Mouse (Mus musculus) heart, embryonic 11.5 days (tissue): ENCODE data around the gene Gnai3. TPM values are rescaled to one million over a fixed set of nuclear protein-coding genes. Genes with fewer than 3 reads are reported as not detected.

ENCODE experiments used
- ATAC-seq: fragments of 200-750 bp; cut with Nextera tagmentation; replicated peaks from 2 replicates; pipeline ENCODE4 v1.8.0; 2017; ENCODE audit warnings: moderate library complexity; ENCODE audit not compliant: insufficient number of reproducible peaks, low FRiP score, low TSS enrichment
- H3K27ac ChIP-seq: fragments of 300-500 bp; sonication (generic); 2 replicates; pipeline ENCODE4 v1.5.1; 2014; ENCODE audit warnings: mild to moderate bottlenecking, low read depth, low read length
- H3K27me3 ChIP-seq: fragments of 300-500 bp; sonication (generic); 2 replicates; pipeline ENCODE4 v1.6.1; 2014; ENCODE audit warnings: mild to moderate bottlenecking, low read length, mixed read lengths; ENCODE audit not compliant: control insufficient read depth, insufficient read depth
- H3K36me3 ChIP-seq: fragments of 300-500 bp; sonication (generic); 2 replicates; pipeline ENCODE4 v1.6.1; 2014; ENCODE audit warnings: mild to moderate bottlenecking, low read length, moderate library complexity, mixed read lengths; ENCODE audit not compliant: control insufficient read depth, insufficient read depth
- H3K4me1 ChIP-seq: fragments of 300-500 bp; sonication (generic); 2 replicates; pipeline ENCODE4 v1.6.1; 2014; ENCODE audit warnings: low read length; ENCODE audit not compliant: control insufficient read depth, insufficient read depth
- H3K4me2 ChIP-seq: fragments of 300-500 bp; sonication (generic); 2 replicates; pipeline ENCODE4 v1.6.1; 2014; ENCODE audit warnings: mild to moderate bottlenecking, moderate library complexity
- H3K4me3 ChIP-seq: fragments of 300-500 bp; sonication (generic); 2 replicates; pipeline ENCODE4 v1.5.1; 2014; ENCODE audit warnings: low read depth, low read length
- H3K9ac ChIP-seq: fragments of 300-500 bp; sonication (generic); 2 replicates; pipeline ENCODE4 v1.6.1; 2014; ENCODE audit warnings: mild to moderate bottlenecking, low read depth, low read length, moderate library complexity
- H3K9me3 ChIP-seq: fragments of 300-500 bp; sonication (generic); replicated peaks from 2 replicates; pipeline ENCODE4 v1.6.1; 2016; ENCODE audit warnings: low read length; ENCODE audit not compliant: control insufficient read depth
- WGBS: fragments of 180-500 bp; shearing (Covaris S2); extraction: QIAGEN DNeasy Blood & Tissue Kit; methylation state at CpG from one replicate; pipeline ENCODE4 v1.1.7; 2014; ENCODE audit not compliant: insufficient replicate concordance; 5-methylcytosine and 5-hydroxymethylcytosine counted together
- polyA plus RNA-seq: library from polyadenylated mRNA; unstranded; fragments of >200 nt; fragmentation: Nextera tagmentation; extraction: Ambion mirVana; gene quantifications from 2 replicates; pipeline ENCODE4 v1.2.1, GENCODE M21; 2014

Gnai3 gene
- polyA plus RNA-seq, 1 experiment from 2014 or later: 91.3 TPM

DNA sequence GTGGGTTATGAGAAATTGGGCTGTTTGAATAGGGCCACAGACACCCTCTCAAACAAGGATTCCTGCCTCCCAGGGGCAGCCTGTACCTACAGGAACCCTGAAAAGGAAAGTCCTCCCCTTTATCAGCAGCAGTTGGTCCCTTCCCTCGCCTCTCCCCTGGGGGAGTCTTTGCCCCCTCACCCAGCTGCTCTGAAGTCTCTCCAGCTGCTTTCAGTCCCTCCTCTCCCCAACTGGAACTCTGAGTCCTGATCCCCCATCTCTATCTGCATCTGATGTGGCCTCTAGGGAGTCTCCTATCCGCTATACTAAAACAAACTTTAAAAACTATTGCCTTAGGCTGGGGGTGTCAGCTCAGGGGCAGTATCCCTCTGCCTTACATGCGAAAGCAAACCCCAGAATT is 58.6 kb downstream of the Gnai3 start:
- Histone ChIP-seq H3K4me3 (no peak overlapping the region), H3K9ac (no peak overlapping the region), H3K4me1 (peaks cover 42% of the 10 kb centered on the region), H3K9me3 (no peaks in the 10 kb centered on the region), H3K4me2 (peak overlapping the region; percentile 95), H3K27me3 (no peaks in the 10 kb centered on the region), H3K27ac (no peak overlapping the region), H3K36me3 (no peaks in the 10 kb centered on the region)
- no peak for ATAC-seq
- 79% methylated on average over 3 of the region's 3 CpGs for WGBS

DNA sequence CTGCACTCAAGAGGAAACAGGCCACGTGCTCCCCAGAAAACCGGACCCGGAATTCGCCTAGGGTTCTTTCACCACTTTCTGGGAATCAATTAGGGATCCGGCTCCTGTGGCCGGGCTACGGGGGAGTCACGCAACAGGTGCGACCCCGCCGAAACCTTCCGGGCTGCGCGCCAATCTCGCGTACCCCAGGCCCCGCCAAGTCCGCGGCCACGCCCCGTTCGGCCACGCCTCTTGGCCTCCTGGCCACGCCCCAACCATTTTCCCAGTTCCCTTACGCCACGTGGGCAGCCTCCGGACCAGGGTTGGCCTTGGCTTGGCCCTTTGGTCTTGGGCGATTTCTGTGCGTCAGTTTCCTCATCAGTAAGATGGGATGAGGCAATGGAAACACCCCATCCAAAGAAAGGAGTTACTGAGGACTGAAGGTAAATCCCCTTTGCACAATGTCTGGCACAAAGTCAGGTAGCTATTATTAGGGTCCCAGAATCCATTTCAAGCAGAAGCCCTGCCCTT is 59.4 kb downstream of the Gnai3 start, which contains the start of gene Ampd2:
Gene Ampd2, minus strand, starts transcription at position 182 of the 510 bp plus-strand sequence.
- WGBS: 2% methylated on average over 29 of the region's 29 CpGs
- Histone ChIP-seq H3K27ac (peak within 1 kb of the TSS; percentile 91), H3K4me2 (peak within 1 kb of the TSS; percentile 95), H3K27me3 (no peaks in the 10 kb centered on the region), H3K9me3 (no peaks in the 10 kb centered on the region), H3K36me3 (no peaks in the 10 kb centered on the region), H3K9ac (peak within 1 kb of the TSS; percentile 83), H3K4me3 (peak within 1 kb of the TSS; percentile 80), H3K4me1 (peaks cover 50% of the 10 kb centered on the region)
- ATAC-seq: peak; percentile 69

DNA sequence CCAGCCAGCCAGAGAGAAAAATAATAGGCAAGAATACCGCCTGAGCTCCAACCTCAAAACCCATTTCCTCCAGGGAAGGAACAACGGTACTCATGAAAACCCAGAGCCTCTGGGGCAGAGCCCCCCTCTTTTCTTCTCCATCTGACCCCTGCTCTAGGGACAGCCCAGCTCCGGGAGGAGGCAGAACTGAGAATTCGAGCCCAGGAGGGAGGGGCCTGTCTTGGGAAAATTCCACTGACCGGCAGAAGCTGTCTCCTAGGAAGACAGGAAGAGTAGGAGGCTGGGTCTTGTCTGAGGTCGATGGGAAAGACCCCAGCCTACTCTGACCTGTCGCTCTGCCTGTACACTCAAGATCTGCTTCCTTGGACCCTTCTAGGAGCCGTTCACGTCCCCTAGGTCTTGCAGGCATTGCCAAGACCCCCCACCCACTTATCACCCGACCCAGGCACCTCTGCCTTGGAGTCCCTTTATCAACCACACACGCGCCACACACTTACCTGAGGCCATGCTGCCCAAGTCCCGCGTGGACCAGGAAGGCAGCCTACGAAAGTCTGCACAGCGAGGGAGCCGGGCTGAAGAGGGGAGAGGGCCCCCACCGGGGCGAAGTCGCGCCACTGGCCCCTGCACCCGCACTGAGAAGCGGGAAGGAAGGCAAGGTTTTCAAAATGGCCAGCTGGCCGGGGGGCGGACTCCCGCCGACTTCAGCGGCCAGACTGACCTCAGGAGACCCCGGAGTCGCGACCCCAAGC is 60.1 kb downstream of the Gnai3 start:
- WGBS: 0% methylated on average over 31 of the region's 31 CpGs
- H3K4me3 ChIP-seq: peak overlapping the region; percentile 80
- peaks cover 55% of the 10 kb centered on the region for H3K4me1 ChIP-seq
- no peaks in the 10 kb centered on the region for H3K27me3 ChIP-seq
- H3K9ac ChIP-seq: peak overlapping the region; percentile 83
- peak overlapping the region; percentile 91 for H3K27ac ChIP-seq
- no peaks in the 10 kb centered on the region for H3K36me3 ChIP-seq
- ATAC-seq: peak; percentile 65
- peak overlapping the region; percentile 95 for H3K4me2 ChIP-seq
- no peaks in the 10 kb centered on the region for H3K9me3 ChIP-seq

DNA sequence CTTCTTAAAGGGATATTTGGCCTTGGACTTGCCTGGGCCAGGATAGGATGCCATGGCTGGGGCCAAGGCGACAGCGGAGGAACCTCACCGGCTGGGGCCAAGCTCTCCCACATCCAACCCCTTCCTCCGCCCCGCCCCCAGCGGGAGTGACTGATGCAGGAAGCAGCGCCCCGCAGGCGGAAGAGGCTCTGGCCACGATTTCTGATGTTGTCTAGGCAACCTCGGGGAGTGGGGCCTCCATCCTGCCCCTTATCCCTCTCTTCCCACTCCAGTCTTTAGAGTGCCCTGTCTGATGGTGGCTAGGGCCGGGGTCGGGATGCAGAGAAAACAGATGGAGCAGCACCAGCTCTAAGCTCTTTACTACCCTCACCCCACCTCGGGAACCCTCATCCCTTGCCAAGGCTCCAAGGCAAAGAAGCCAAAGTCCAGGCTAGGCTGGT is 60.6 kb downstream of the Gnai3 start:
- Histone ChIP-seq H3K9ac (peak overlapping the region; percentile 83), H3K27ac (peak overlapping the region; percentile 91), H3K9me3 (no peaks in the 10 kb centered on the region), H3K4me3 (peak overlapping the region; percentile 80), H3K27me3 (no peaks in the 10 kb centered on the region), H3K4me1 (peaks cover 55% of the 10 kb centered on the region), H3K4me2 (peak overlapping the region; percentile 95), H3K36me3 (no peaks in the 10 kb centered on the region)
- 2% methylated on average over 14 of the region's 14 CpGs for WGBS
- ATAC-seq: peak; percentile 80

DNA sequence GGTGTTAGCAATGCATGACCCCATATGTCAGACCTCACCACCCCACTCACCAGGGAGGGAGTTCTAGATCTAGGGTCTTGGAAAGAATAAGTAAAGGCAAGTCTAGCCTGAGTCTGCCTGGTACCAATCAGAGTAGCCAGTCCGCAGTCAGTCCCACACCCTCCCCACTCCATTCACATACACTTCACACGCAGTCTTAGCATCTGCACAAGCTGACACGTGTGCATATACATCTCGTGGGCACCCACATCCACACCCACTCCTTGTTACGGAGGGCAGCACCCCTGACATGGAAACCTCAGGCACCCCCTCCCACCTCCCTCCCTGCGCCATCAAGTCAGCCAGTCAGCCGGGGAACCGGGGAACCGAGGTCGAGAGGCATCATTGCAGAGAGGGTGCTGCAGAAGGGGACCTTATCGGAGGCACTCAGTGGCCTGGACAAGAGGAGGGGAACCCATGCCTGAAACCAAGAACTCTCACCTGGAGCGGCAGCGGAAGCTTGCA is 61.1 kb downstream of the Gnai3 start:
- ATAC-seq: 0 out of 2 replicates have a peak, but pooled peaks have one; percentile 0
- H3K27me3 ChIP-seq: no peaks in the 10 kb centered on the region
- no peaks in the 10 kb centered on the region for H3K36me3 ChIP-seq
- peaks cover 51% of the 10 kb centered on the region for H3K4me1 ChIP-seq
- H3K9ac ChIP-seq: peak overlapping the region; percentile 83
- peak overlapping the region; percentile 95 for H3K4me2 ChIP-seq
- H3K4me3 ChIP-seq: peak overlapping the region; percentile 80
- WGBS: 18% methylated on average over 13 of the region's 13 CpGs
- peak overlapping the region; percentile 91; the same call in 1 of the 2 replicates for H3K27ac ChIP-seq
- no peaks in the 10 kb centered on the region for H3K9me3 ChIP-seq

DNA sequence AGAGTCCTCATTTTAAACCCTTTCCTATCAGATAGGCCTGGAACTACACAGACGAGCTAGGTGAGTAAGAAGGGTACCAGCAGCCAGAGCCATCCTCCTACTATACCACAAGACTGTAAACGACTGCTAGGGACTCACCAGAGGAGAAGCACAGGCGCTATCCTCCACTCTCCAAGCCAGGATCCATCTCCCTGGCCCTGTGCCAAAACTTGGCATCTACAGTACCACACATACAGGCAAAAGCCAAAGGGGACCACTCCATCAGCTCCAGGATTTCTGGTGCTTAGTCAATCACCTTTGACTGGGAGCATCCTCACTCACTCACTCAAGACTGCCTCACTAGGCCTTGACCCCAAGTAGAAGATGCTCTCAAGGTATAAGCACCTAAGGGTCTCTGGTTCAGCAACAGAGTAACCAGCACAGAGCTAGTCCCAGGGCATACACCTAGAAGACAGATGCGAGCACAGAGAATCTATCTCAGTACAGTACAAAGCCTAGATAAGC is 62.0 kb downstream of the Gnai3 start:
- Histone ChIP-seq H3K4me3 (peak overlapping the region; percentile 80), H3K9ac (peak overlapping the region; percentile 39; the same call in 1 of the 2 replicates)

DNA sequence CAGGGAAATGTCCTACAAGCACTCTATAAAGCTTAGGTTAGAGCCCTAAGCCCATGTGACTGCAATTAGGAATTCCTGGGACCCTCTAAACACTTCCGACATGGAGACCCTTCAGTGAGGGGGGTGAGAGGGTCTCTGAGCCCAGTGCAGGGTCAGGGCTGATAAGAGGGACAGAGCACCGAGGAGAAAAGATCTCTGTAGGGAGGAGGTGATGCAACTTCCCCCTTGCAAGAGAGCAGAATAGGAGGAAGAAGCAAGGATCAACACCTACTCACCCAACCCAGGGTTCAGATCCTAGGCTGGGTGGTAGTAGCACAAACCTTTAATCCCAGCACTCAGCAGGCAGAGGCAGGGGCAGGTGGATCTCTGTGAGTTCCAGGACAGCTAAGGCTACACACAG is 62.8 kb downstream of the Gnai3 start:
- Histone ChIP-seq H3K36me3 (0 out of 2 replicates have a peak, but pooled peaks cover 3% of the 10 kb centered on the region), H3K4me1 (peaks cover 45% of the 10 kb centered on the region), H3K9me3 (no peaks in the 10 kb centered on the region), H3K27ac (no peak overlapping the region), H3K9ac (no peak overlapping the region), H3K4me3 (no peak overlapping the region), H3K4me2 (no peak overlapping the region; the same call in 1 of the 2 replicates), H3K27me3 (no peaks in the 10 kb centered on the region)
- WGBS: 11% methylated on average over 2 of the region's 2 CpGs
- ATAC-seq: no peak

More for the DNA sequence above, 62.0 kb downstream of the Gnai3 start:
- H3K36me3 ChIP-seq: no peaks in the 10 kb centered on the region
- peaks cover 47% of the 10 kb centered on the region for H3K4me1 ChIP-seq
- ATAC-seq: no peak
- H3K27ac ChIP-seq: no peak overlapping the region
- H3K27me3 ChIP-seq: no peaks in the 10 kb centered on the region
- H3K4me2 ChIP-seq: peak overlapping the region; percentile 95
- no peaks in the 10 kb centered on the region for H3K9me3 ChIP-seq
- 51% methylated on average over 4 of the region's 4 CpGs for WGBS

DNA sequence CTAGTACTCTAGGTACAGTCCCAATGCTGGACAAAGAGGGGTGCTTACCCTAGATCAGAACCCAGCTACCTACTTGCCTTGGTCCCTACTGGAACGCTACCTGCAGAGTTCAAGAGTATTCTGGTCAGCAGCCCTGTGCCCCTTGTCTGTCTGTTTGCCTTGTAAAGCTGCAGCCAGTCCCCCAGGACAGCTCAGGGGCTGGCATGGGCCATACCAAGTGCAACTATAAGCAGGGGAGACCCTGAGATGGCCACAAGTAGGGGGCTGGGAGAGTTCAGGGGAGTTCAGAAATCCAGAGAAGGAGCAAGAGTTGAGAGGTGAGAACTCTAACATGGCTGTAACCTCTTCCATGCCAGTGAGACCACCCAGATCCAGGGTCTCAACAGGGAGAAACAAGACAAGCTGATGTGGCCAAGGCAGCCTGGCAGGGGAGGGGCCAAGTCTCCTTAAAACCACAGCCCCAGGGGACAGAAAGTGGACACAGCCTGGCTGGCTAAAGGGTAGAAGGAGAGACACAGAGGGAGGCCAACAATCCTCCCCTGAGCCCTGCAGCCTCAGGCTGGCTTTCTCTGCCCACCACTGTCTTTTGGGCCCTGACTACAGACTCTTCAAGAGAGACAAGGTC is 63.6 kb downstream of the Gnai3 start:
- H3K27ac ChIP-seq: peak overlapping the region; percentile 7; the same call in 1 of the 2 replicates
- no peaks in the 10 kb centered on the region for H3K27me3 ChIP-seq
- H3K9me3 ChIP-seq: no peaks in the 10 kb centered on the region
- H3K4me3 ChIP-seq: no peak overlapping the region
- peak overlapping the region; percentile 31; the same call in 1 of the 2 replicates for H3K9ac ChIP-seq
- no peak for ATAC-seq
- H3K36me3 ChIP-seq: peaks cover 5% of the 10 kb centered on the region
- H3K4me2 ChIP-seq: peak overlapping the region; percentile 37
- peaks cover 45% of the 10 kb centered on the region for H3K4me1 ChIP-seq
- 55% methylated on average over 1 of the region's 1 CpGs for WGBS
